ENCODE assay signal across 14 mouse cellular contexts in genomic region chr13:102583984-102584645, GRCm38 (mm10).
DNase-seq lines count a peak whose midpoint lies in the region; ATAC-seq and TF ChIP-seq lines count a peak whose summit lies in the region.
"Had no signal": no experiment of that assay in that cellular context is flagged by ENCODE, and none has a peak within 500 bp of the region (broad histone marks: within the 10 kb centered on the region; RNA-seq: fewer than 3 reads in every experiment).

No protein-coding gene starts in this region.

- no peaks in the 10 kb centered on the region for H3K9me3 ChIP-seq in forebrain, embryonic 10.5 days
- H3K9me3 ChIP-seq in forebrain, embryonic 11.5 days (ENCODE audit: control insufficient read depth, low read length), result no peaks in the 10 kb centered on the region
- H3K9me3 ChIP-seq in lung, embryonic 15.5 days, result no peaks in the 10 kb centered on the region
- H3K9me3 ChIP-seq: forebrain, embryonic 12.5 days; midbrain, embryonic 15.5 days had no signal

- no peak for TF ChIP-seq POLR2A in lung, adult 2 months (IDR thresholded peaks at IDR 0.05; ENCODE audit: borderline replicate concordance, extremely low read depth, low read depth, low read length)

- DNase-seq in forebrain, embryonic 10.5 days (ENCODE audit: extremely low spot score, low spot score), result peak; percentile 9
- DNase-seq in forebrain, embryonic 11.5 days (ENCODE audit: low spot score), result no peak
- no peak for DNase-seq in lung, adult 2 months
- DNase-seq in brain, adult 2 months (ENCODE audit: low read depth, low spot score), result peak; percentile 71
- peak; percentile 40 to 81 for DNase-seq in lung, postnatal 4 days
- DNase-seq in urinary bladder, adult 2 months (ENCODE audit: low spot score), result no peak
- DNase-seq: gastrocnemius, postnatal 10 days; spleen, adult 18-20 months; thymus, postnatal 25 days had no signal

- H3K4me1 ChIP-seq in forebrain, embryonic 10.5 days, result no peaks in the 10 kb centered on the region
- H3K4me1 ChIP-seq in forebrain, embryonic 11.5 days (replicated peaks; ENCODE audit: control insufficient read depth, insufficient read depth, low read length), result no peaks in the 10 kb centered on the region
- peaks cover 15% of the 10 kb centered on the region for H3K4me1 ChIP-seq in lung, embryonic 15.5 days
- no peaks in the 10 kb centered on the region; the same call in 1 of the 2 replicates for H3K4me1 ChIP-seq in lung, adult 2 months (ENCODE audit: control insufficient read depth, insufficient read depth, low read length)
- H3K4me1 ChIP-seq: midbrain, embryonic 15.5 days had no signal

- no peak for ATAC-seq in forebrain, embryonic 11.5 days (replicated peaks; ENCODE audit: low FRiP score)
- peak; percentile 75 for ATAC-seq in lung, embryonic 15.5 days (ENCODE audit: borderline replicate concordance, extremely low read depth, low FRiP score, low TSS enrichment)
- no peak for ATAC-seq in monocyte, adult 5-6 weeks (replicated peaks; ENCODE audit: insufficient number of reproducible peaks, low FRiP score, low TSS enrichment, poor library complexity, severe bottlenecking)
- ATAC-seq: midbrain, embryonic 15.5 days had no signal

- no peaks in the 10 kb centered on the region for H3K27me3 ChIP-seq in forebrain, embryonic 10.5 days (ENCODE audit: poor library complexity, severe bottlenecking)
- H3K27me3 ChIP-seq in forebrain, embryonic 11.5 days (ENCODE audit: control insufficient read depth, insufficient read depth, low read length), result no peaks in the 10 kb centered on the region
- no peaks in the 10 kb centered on the region for H3K27me3 ChIP-seq in lung, embryonic 15.5 days
- H3K27me3 ChIP-seq: forebrain, embryonic 12.5 days; midbrain, embryonic 15.5 days had no signal

- H3K36me3 ChIP-seq in forebrain, embryonic 10.5 days (replicated peaks), result no peaks in the 10 kb centered on the region
- no peaks in the 10 kb centered on the region for H3K36me3 ChIP-seq in forebrain, embryonic 11.5 days (ENCODE audit: control insufficient read depth, insufficient read depth, low read length)
- no peaks in the 10 kb centered on the region for H3K36me3 ChIP-seq in lung, embryonic 15.5 days
- H3K36me3 ChIP-seq: forebrain, embryonic 12.5 days; midbrain, embryonic 15.5 days had no signal

- H3K27ac ChIP-seq in forebrain, embryonic 10.5 days, result no peak overlapping the region
- H3K27ac ChIP-seq in forebrain, embryonic 11.5 days (ENCODE audit: low read depth, low read length), result no peak overlapping the region
- peak overlapping the region; percentile 41; the same call in 1 of the 2 replicates for H3K27ac ChIP-seq in lung, embryonic 15.5 days
- H3K27ac ChIP-seq: forebrain, embryonic 12.5 days; liver, embryonic 14.5 days; midbrain, embryonic 15.5 days had no signal

- no peak overlapping the region for H3K4me2 ChIP-seq in forebrain, embryonic 11.5 days (ENCODE audit: low read depth, low read length, severe bottlenecking)
- no peak overlapping the region for H3K4me2 ChIP-seq in lung, embryonic 15.5 days
- H3K4me2 ChIP-seq: forebrain, embryonic 12.5 days; midbrain, embryonic 15.5 days had no signal

- no peak overlapping the region for H3K9ac ChIP-seq in forebrain, embryonic 11.5 days (ENCODE audit: low read length)
- H3K9ac ChIP-seq in lung, embryonic 15.5 days, result no peak overlapping the region
- H3K9ac ChIP-seq: forebrain, embryonic 12.5 days; liver, embryonic 14.5 days; midbrain, embryonic 15.5 days had no signal

- H3K4me3 ChIP-seq in forebrain, embryonic 10.5 days, result no peak overlapping the region
- H3K4me3 ChIP-seq in forebrain, embryonic 11.5 days (ENCODE audit: low read depth, low read length), result no peak overlapping the region
- no peak overlapping the region for H3K4me3 ChIP-seq in lung, embryonic 15.5 days
- no peak overlapping the region for H3K4me3 ChIP-seq in lung, adult 2 months (replicated peaks; ENCODE audit: extremely low read depth, low read depth, low read length)
- H3K4me3 ChIP-seq: forebrain, embryonic 12.5 days; midbrain, embryonic 15.5 days had no signal

- WGBS in forebrain, embryonic 10.5 days, result 87% methylated on average over 12 of the region's 12 CpGs
- WGBS in forebrain, embryonic 11.5 days, result 86% methylated on average over 12 of the region's 12 CpGs
- 37% methylated on average over 12 of the region's 12 CpGs for WGBS in lung, embryonic 15.5 days
- WGBS in lung, adult 2 months, result 49% methylated on average over 12 of the region's 12 CpGs

- no peak for TF ChIP-seq CTCF in lung, adult 2 months (IDR thresholded peaks at IDR 0.05; ENCODE audit: insufficient read depth, low read length)

Comparison
In these comparisons a context has a peak if more than half of its experiments do, and no peak if none do; other contexts are left out.
1. DNase-seq: peak in forebrain, embryonic 10.5 days (single experiment), brain, adult 2 months (single experiment) and lung, postnatal 4 days (2 of 2); none in forebrain, embryonic 11.5 days (single experiment), lung, adult 2 months (single experiment) and urinary bladder, adult 2 months (single experiment).